Mouse (Mus musculus) megakaryocyte, adult 5-6 weeks (primary cell): ENCODE data around the gene Slc12a9. TPM values are rescaled to one million over a fixed set of nuclear protein-coding genes. Genes with fewer than 3 reads are reported as not detected.

Experiments used
- ATAC-seq: 2 replicates; pipeline ENCODE4 v1.8.0; 2016; ENCODE audit warnings: mild to moderate bottlenecking, inconsistent platforms; ENCODE audit not compliant: poor library complexity, severe bottlenecking
- total RNA-seq, 2 experiments: library from RNA; stranded (forward) in 1 of 2; stranded (reverse) in 1 of 2; fragments of 153-499, 151-499 nt in 1 of 2; fragments of 221-1000, 200-1000 nt in 1 of 2; gene quantifications; 2 replicates each; pipeline versions ENCODE4 v1.2.3 to v1.2.4; 2015 to 2017

Gene Slc12a9
- total RNA-seq, 2 experiments from 2014 or later = 13.4 to 20.9 TPM

DNA sequence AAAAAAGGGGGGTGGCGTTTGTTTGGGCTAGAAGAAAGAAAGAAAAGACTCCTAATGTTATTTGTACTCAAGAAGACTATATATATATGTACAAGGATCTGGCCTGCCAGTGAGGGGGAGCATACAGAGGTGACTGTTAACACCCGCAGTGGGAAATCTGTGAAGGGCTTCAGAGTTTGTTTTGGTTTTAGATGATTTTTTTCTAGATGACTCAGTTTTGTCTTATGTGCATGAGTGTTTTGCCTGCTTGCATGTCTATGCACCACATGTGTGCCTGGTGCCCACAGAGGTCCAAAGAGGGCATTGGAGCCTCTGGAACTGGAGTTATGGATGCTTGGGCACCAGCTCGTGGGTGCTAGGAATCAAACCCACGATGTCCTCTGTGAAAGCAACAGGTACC is 13.6 kb upstream of the Slc12a9 start:
- ATAC-seq = no peak

DNA sequence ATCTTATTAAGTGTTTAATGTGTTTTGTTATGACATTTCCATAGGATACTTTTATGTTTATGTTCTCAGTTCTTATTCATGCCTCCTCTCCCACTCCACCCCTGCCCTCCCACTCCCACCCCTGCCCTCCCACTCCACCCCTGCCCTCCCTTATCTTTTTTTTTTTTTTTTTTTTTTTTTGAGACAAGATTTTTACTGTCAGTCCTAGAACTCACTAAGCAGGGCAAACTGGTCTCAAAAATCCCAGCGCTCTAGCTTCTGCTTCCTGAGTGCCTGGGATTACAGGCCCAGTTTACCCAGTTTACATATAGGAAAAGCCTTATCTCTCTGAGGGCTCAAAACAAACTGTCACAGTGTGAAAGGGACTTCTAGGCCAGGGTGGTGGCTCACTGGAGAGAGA is 13.0 kb upstream of the Slc12a9 start:
- no peak for ATAC-seq

DNA sequence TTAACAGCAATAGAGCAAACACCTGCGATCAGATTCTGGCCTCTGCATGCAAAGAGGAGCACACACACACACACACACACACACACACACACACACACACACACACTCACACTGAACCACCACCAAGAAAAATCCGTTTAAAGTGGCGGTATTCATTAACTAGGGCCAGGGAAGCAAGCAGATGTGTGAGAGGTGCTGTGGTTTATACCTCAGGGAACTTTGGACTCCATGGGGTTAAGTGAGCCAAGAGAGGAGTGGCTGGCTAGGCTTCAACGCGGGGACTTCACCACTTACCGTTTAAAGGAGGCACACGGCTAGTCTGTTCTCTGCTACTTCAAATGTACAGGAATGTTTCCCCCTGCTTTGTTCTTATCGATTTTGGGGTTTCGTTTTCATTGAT is 12.4 kb upstream of the Slc12a9 start:
- ATAC-seq = no peak

DNA sequence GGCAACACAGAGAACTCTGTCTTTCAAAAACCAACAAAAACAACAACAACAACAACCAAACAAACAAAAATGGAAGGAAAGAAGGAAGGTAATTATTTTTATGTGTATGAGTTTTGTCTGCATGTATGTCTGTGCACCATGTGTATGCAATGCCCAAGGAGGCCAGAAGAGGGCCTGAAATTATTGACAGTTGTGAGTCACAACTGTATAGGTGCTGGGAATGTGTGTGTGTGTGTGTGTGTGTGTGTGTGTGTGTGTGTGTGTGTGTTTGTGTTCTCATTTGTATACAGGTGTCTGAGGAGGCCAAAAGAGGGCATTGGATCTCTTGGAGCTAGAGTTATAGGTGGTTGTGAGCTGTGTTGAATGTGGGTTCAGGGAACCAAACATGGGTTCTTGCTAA is 10.5 kb upstream of the Slc12a9 start:
- ATAC-seq = no peak

DNA sequence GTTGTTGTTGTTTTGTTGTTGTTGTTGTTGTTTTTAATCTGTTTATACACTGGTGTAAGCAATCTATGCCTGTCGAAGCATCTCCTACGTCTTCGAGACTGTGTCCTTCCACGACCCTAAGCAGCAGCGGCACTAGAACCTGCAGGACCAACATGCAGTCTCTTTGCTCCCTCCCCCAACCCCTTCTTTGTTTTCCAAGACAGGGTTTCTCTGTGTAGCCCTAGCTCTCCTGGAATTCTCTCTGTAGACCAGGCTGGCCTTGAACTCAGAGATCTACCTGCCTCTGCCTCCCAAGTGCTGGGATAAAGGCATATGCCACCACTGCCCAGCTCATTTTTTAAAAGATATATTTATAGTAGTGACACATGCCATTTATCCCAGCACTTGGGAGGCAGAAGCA is 10.0 kb upstream of the Slc12a9 start:
- no peak for ATAC-seq

DNA sequence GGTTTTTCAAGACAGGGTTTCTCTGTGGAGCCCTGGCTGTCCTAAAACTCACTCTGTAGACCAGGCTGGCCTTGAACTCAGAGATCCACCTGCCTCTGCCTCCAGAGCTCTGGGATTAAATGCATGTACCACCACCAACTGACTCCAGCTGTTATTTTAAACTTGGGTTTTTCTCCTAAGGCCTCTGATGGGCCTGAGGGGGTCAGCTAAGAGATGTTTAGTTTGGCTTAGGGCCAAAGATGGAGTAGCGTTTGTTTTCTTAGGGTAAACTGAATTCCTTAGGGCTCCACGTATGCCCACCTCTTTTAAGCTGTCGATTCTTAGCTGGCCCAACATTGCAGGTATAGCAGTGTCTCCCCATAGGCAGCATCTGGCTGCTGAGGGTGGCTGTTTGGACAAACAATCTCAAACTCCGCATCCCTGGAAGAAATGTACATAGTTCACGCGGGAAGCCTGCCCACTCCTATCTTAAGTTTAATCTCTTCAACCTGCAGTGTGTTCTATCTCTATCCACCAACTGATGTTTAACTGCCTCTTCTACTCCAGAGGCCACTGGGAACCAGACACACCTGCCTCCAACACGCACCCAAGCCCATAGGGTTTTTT is 9.1 kb upstream of the Slc12a9 start:
- ATAC-seq = no peak

DNA sequence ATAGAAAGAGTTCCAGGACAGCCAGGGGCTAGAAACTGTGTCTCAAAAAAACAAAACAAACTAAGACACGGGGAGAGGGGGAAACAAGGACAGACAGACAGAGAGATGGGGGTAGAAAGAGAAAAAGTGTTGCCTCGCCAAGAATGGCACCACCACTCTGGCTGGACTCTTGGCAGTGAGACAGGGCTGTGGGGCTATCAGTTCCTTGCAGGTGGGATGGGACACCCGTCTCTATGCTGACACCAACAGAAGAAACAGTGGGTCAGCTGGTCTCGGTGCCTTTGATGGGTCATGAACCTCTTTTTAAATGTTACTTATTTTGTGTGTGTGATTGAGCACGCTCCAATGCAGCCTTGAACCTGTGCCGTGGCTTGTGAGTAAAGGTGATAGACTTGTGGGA is 6.8 kb upstream of the Slc12a9 start:
- ATAC-seq = no peak

DNA sequence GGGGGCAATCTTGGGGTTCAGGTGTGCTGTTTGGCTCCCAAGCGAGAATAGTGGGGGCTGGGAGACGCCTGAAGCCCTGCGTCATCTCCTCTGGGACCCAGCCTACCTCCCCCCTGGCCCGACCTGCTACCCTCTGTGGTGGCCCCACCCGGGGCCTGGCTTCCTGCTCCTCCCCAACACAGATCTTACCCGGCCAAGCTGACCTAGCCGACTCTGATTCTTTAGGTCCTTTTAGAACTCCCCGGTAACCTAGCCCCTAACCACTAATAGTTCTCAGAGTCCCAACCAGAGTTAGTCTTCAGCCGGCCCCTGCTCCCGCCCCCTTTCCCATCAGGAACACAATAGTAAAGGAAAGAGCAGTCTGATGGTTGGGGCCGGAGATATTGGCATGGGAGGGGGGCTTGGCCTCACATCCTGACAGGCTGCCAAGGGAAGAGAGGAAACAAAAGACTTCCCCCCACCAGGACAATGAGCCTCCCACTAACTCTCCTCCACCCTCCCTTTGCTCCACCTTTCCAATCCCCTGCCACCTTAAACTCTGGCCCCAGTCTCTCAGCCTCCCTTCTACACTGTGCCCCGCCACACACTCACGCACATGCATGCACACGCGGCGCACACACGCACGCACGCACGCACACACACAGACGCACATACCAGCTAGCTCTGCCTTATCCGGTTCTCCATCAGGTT is 6.0 kb upstream of the Slc12a9 start:
- ATAC-seq = no peak

DNA sequence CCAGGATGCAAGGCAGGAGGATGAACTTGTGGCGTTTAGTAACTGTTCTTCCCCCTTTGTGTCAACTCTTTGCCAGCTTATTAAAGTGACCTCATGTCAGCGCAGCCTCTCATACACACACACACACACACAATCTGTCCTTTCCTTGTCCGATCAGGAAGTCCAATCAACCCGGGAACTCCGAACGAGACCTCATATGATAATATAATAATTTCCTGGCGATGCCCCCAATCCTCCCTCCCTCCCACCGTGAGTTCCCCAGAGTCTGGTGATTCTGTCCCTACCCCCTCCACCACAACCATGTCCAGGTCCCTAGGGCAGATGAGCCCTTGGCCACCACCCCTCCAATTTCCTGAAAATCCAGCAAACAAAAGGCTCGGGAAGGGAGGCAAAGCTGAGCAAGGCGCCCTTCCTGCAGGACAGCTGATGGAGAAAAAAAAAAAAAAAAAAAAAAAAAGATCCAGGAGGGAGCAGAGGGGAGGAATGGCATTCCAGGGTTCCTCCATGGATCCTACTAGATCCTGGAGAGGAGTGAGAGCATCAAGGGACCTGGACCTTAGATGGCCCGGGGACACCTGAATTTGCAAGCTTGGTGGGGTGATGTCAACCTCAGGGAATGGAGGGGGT is 5.4 kb upstream of the Slc12a9 start:
- ATAC-seq = no peak

DNA sequence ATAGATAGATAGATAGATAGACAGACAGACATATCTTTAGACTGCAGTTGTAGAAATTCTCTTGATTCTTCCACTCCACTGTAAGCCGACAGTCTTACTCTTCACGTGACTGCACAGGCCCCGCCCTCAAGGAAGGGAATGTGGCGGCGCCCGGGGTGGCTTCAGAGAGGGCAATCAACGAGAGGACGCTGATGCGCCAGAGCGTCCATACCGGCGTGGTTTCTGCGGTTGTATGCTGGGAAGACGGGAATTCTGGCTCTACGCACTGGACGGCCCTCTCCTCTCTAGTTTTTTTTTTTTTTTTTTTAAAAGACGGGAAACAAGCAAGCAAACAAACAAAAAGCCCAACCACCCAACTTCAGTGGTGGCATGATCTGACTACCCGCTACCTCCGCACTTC is 4.9 kb upstream of the Slc12a9 start:
- ATAC-seq = peak; percentile 43; the same call in 1 of the 2 replicates

DNA sequence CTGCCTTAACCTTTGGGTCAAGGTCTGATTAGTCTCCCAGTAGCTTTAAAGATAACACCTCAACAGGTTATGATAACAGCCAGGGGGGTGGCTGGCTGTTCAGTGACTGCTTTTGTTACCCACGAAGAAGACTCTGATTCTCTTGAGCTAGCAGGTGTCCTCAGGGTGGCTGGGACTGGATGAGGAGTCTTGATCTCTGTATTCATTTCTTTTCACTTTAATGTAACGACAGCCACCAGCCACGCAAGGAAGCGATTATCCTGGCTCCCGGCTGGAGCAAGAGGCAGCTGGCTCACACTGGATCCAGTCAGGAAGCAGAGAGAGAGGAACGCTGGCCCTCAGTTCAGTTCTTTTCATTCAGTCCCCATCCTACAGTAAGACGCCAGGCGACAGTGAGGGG is 3.8 kb upstream of the Slc12a9 start:
- ATAC-seq = no peak

DNA sequence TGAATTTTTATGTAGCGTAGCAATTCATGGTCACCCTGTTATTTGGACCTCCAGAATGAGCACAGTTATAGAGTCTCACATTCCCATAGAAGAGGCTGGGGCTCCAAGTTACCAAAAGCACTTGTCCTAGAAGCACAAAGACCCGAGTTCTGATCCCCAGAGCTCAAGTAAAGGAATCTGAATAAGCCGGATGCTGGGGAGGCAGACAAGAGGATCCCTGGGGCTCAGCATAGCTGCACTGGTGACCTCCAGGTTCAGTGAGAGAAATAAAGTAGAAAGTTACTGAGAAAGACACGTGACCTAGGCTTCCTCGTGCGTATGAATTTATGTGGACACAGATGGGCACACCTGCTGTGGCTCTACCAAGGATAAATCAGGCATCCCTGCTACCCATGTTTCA is 1.7 kb upstream of the Slc12a9 start:
- no peak for ATAC-seq

DNA sequence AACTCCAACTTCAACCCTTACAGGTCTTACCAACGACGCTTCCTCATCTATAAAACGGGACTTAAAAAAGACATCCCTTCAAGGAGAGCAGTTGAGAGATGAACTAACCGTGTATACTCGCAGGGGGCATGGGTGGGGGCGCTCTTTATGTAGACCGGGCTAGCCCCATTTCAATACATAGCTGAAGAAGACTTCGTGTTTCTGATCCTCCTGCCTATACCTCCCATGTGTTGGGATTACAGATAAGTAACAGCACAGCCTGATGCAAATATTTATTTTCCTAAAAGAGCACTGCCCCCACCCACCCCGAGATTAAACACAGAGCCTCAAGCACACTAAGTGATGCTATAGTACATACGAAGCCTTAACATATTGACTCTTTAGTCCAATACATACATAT is 920 bp upstream of the Slc12a9 start:
- no peak for ATAC-seq

DNA sequence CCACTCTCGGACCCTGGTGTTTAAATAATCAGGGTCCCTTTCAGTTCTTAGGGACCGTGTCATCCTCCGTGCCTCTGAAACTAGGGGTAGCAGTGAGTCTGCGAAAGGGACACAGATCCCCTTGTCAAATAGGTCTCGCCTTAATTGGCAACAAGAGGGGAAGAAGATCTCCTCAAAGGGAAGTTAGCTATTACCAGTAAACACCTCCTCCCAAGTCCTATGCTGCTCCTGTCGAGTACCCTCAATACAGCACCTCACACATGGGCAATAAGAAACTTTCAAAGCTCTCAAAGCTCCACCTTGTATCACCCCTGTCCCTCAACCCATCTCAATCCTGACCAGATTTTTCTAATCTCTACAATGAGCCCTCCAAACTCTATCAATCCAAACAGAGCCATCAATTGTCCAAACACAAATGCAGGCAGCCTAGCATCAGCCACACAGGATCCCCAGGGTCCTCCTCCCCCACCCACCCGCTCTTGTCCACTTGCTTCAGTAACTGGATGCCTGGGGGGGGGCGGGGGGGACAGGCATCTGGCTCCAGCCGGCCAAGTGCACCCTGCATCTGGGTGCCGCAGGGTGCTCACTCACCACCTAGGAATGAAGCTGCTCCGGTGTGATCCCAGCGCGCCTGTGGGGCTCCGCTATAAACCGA is 413 bp downstream of the Slc12a9 start:
- ATAC-seq = no peak

DNA sequence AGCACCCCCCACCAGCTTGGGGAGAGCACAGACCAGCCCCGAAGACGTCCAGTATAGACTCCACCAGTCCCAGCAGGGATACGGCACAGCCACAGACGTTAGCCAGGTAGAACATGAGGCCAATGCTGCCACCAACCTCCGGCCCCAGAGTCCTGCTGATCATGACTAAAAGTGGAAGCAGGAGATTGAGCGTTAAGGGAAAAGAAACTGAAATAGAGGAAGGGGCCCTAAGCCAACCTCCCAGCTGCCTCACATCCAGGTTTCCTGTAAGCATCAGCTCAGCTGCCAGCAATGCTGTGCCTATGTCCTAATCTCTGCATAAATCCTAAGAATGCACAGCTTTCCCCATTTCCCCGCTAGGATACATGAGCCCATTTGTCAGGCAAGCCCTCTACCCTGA is 2.5 kb downstream of the Slc12a9 start:
- peak; percentile 41 for ATAC-seq

DNA sequence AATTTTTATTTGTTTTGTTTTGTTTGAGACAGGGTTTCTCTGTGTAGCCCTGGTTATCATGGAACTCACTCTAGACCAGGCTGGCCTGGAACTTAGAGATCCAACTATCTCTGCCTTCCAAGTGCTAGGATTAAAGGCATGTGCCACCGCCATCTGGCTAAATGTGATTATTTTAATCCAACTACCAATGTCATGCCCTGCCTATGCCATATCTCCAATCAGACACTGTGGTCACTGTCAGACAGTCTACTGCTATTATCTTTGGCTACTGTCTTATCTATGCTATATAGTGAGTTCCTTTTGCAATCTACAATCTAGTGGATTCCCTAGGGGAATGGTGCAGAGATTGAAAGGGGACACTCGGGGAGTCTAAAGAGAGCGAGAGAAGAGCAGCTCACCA is 12.4 kb downstream of the Slc12a9 start:
- no peak for ATAC-seq

DNA sequence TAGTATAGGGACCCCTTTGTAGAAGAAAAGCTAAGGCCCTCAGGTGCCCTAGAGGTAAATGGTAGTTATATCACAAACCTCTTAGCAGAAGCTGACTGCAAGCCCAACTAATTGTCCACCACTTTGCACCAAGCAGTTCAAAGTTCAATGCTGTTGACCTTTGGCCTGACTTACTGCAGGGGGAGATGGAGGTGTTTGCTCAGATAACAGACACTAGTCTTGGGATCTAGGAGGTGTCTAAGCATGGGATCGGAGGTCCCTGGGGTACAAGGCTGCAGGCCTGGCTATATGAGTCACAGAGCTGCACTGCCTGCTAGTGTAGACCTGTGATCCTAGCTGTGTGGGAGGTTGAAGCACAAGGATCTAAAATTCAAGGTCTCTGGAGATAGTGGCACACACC is 14.8 kb downstream of the Slc12a9 start:
- no peak for ATAC-seq

DNA sequence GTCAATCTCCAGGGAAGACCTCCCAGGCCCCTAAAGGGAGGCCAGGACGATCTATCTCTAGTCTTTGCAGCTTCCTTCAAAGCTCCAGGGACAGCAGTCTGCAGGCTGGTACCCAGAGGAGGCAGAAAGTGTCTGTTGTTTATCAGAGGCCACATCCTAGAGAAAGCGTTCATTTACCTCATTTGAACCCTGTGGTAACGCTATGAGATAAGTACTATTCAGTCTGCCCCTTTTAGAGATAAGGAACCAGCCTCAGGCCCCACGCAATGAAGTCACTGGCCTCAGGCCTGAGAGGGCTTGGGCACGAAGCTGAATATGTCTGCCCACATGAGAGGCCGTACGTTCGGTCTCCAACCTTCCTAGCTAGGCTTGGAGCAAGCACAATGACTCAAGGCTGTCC is 16.0 kb downstream of the Slc12a9 start:
- ATAC-seq = peak; percentile 40; the same call in 1 of the 2 replicates

DNA sequence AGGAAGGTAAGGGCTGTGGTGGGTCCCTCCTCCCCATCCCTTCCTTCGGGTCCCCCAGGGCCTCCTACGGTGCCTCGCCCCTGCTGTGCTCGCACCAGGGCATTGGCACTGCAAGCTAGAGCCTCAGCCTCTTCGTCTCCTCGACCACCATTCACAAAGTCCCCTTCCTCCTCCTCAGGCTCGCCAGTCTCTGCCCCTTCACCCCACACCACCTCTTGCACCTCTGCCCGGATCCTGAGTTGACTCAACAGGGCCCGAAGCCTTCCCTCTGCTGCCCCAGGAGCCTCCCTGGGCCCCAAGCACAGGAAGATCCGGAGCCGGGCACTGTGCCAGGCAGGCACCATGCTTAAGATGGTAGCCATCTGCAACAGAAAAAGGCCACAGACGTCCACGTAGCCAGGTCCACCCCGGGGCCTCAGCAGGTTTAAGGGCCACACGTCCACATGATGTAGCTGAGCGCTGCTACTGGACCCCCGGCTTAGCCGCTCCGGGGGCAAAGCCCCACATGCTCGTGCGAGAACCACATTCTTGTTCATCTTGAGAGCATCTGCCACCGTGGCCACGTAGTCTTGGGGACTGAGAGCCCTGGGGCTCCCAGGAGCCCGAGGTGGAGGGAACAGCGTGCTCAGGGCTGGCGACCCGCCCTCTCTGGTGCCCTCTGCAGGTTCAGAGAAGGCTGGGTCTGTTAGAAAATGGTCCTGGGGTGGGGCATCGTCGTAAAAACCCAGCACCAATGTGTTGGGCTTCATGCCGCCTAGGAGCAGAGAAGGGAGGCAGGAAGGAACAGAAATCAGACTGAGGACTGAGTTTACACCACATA is 18.1 kb downstream of the Slc12a9 start:
- peak; percentile 57 for ATAC-seq

DNA sequence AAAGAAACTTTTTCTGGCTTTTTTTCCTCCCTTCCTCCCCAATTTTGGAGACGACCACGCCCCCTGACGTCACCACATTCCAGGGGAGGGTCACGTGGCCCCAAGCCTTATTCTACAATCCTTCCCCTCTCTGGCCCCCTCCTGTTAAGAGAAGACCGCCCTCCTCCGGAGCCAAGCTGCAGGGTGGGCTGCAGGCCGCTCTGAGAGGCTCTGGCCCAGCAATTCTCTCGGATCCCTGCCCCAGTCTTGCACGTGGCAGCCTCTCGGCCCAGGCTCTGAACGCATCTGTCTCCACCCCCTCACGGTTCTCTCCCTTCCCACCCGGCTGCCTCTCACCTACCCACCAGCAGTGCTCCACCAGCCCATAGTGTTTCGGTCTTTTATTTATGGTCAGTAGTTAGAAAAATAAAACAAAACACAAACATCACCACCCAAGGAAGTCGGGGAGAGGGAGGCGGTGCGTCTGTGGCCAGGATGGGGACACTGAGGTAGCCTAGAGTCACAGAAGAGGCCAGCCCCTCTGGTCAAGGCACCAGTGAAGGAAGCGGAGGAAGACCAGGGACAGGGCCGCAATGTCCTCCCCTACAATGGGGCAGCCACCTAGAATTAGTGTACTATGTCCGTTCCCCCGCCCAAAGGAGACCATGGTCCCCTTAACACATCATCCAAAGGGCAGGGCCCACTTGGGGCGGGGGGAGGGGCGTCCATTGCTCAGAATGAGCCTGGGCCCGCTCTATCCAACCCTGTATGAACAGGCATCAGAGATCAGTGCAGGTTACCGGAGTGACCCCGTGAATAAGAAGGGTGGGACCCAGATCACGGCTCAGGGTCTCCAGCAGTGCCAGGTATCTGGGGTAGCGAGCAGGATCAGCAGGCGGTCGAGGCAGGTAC is 19.0 kb downstream of the Slc12a9 start, which contains the start of gene Trip6:
TSS of gene Trip6 (minus strand) at position 212 of the 891 bp plus-strand sequence.
- no peak for ATAC-seq
